Mouse (Mus musculus) thymus, adult 2 months (tissue): ENCODE data around the gene Dennd6a.

Experiments
- CTCF ChIP-seq: fragments of 200-500 bp; IDR thresholded peaks from 2 replicates; pipeline ENCODE4 v1.5.1; 2012; ENCODE audit warnings: mild to moderate bottlenecking, control low read depth, low read length, moderate library complexity, borderline replicate concordance; ENCODE audit not compliant: control insufficient read depth, poor library complexity, insufficient read depth; ENCODE audit errors: extremely low read depth
- POLR2A ChIP-seq: fragments of 200-500 bp; IDR thresholded peaks from 2 replicates; pipeline ENCODE4 v1.6.1; 2012; ENCODE audit warnings: mild to moderate bottlenecking, low read length, control low read depth, moderate library complexity; ENCODE audit not compliant: control insufficient read depth, poor library complexity, insufficient read depth; ENCODE audit errors: extremely low read depth

DNA sequence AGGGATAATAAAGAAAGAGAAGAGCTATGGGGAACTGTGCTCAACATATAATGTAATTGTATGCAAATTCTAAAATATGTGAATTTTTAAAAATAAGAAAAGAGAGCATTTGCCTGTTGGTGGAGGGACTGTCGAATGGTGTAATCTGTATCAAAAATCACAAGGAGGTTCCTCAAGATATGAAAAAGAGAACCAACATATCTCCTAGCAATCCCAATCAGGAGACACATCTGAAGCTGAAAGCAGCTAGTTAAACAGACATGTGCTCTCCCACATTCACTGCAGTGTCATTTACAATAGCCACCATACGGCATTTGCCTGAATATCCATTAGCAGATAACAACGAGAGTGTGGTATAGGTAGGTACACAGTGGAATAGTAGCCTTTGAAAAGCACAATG is 20.8 kb upstream of the Dennd6a start:
- TF ChIP-seq POLR2A (no peak), CTCF (no peak)
